Comparison of ENCODE assay signal across 9 mouse cellular contexts in the genomic region with DNA sequence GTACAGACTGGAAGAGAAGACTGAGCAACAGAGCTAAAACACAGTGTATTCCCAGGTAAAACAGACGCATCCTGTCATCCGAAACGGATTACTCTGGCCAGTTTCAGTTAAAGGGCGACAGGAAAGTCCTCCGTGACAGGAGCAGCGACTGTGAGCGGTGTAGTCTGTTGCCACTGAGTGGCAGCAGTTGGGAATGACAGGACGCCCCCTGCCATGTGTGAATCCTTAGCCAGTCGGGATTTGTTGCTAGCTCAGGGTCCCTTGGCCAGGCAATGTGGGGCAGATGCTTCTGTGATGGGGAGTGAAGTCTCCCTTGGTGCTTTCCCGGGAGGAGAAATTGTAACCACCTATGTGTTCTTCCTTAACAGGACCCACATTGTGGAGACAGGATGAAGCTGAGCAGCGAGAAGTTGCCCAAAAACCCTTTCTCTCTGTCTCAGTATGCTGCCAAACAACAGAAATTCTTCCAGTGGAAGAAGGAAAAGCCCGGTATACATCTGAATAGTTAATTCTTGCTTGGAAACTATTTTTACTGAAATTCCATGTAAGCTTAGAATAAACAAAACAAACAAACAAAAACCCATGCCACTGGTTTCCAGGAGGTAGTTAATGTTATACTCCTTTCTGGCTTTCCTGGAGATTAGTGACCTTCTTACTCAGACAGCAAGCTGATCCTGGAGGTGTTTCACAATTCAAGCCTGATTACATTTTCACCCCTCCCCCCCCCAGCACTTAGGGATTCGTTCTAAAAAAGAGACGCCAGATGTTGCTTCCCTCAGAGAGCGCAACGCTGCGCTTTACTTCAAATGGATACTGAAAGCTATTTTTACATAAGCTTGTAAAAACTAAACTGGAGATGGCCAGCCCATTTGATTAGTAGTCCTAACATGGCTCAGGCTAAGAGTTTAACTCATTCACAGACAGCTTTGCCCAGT. TPM values are rescaled to one million over a fixed set of nuclear protein-coding genes. Genes with fewer than 3 reads are reported as not detected.
DNase-seq lines count a peak whose midpoint lies in the region; ATAC-seq lines count a peak whose summit lies in the region.
"Had no signal": no experiment of that assay in that cellular context is flagged by ENCODE, and none has a peak within 500 bp of the region (broad histone marks: within the 10 kb centered on the region; RNA-seq: fewer than 3 reads in every experiment).

No protein-coding gene starts in this region.

- peak overlapping the region; percentile 11 to 33; a peak in 3 of 4 replicates for H3K4me3 ChIP-seq in heart, embryonic 14.5 days (ENCODE audit: control insufficient read depth in 1 of 2, insufficient read depth in 1 of 2, low read depth in 1 of 2, low read length in 2 of 2)
- H3K4me3 ChIP-seq in stomach, embryonic 14.5 days (ENCODE audit: low read depth, low read length) = no peak overlapping the region
- H3K4me3 ChIP-seq: erythroblast, embryonic 14.5 days had no signal

- WGBS in heart, embryonic 14.5 days = 6% methylated on average over 17 of the region's 17 CpGs
- WGBS in stomach, embryonic 14.5 days = 13% methylated on average over 17 of the region's 17 CpGs

- H3K9ac ChIP-seq in heart, embryonic 14.5 days (ENCODE audit: low read length) = peak overlapping the region; percentile 59
- H3K9ac ChIP-seq in stomach, embryonic 14.5 days (replicated peaks; ENCODE audit: low read depth, low read length) = 0 out of 2 replicates have a peak overlapping the region, but pooled peaks have one; percentile 14

- ATAC-seq in heart, embryonic 14.5 days (ENCODE audit: insufficient number of reproducible peaks, insufficient read depth, low FRiP score, low read depth) = peak; percentile 50; the same call in 1 of the 2 replicates
- ATAC-seq in stomach, embryonic 14.5 days (ENCODE audit: insufficient number of reproducible peaks, insufficient read depth, low FRiP score, low read depth) = no peak

- H3K9me3 ChIP-seq in heart, embryonic 14.5 days (ENCODE audit: control insufficient read depth, low read length) = no peaks in the 10 kb centered on the region
- H3K9me3 ChIP-seq in stomach, embryonic 14.5 days (ENCODE audit: control insufficient read depth, low read depth, low read length) = no peaks in the 10 kb centered on the region

- no peaks in the 10 kb centered on the region for H3K27me3 ChIP-seq in heart, embryonic 14.5 days (ENCODE audit: control insufficient read depth, insufficient read depth, low read length)
- no peaks in the 10 kb centered on the region for H3K27me3 ChIP-seq in stomach, embryonic 14.5 days (ENCODE audit: control insufficient read depth, insufficient read depth, low read length)

- H3K36me3 ChIP-seq in heart, embryonic 14.5 days (ENCODE audit: control insufficient read depth, insufficient read depth, low read length) = no peaks in the 10 kb centered on the region
- H3K36me3 ChIP-seq in stomach, embryonic 14.5 days (ENCODE audit: control insufficient read depth, insufficient read depth, low read length) = no peaks in the 10 kb centered on the region

- peak overlapping the region; percentile 65 to 83 for H3K27ac ChIP-seq in heart, embryonic 14.5 days (replicated peaks in 1 of 2; ENCODE audit: control insufficient read depth in 1 of 2, insufficient read depth in 1 of 2, low read depth in 2 of 2, low read length in 2 of 2)
- no peak overlapping the region for H3K27ac ChIP-seq in stomach, embryonic 14.5 days (ENCODE audit: low read length)

- peak overlapping the region; percentile 72 for H3K4me2 ChIP-seq in heart, embryonic 14.5 days (ENCODE audit: low read length)
- peak overlapping the region; percentile 30 for H3K4me2 ChIP-seq in stomach, embryonic 14.5 days (replicated peaks; ENCODE audit: low read depth, low read length)

- H3K4me1 ChIP-seq in heart, embryonic 14.5 days (ENCODE audit: control insufficient read depth in 2 of 2, insufficient read depth in 2 of 2, low read length in 2 of 2) = peaks cover 2 to 14% of the 10 kb centered on the region in 2 experiments; a peak in 3 of 4 replicates
- H3K4me1 ChIP-seq in stomach, embryonic 14.5 days (ENCODE audit: control insufficient read depth, insufficient read depth, low read length) = 0 out of 2 replicates have a peak, but pooled peaks cover 7% of the 10 kb centered on the region

- DNase-seq in adrenal gland, postnatal 14 days = peak; percentile 26
- no peak for DNase-seq in adrenal gland, adult 2 months
- DNase-seq in cerebellum, postnatal 36 days = peak; percentile 24 to 27
- DNase-seq in kidney, postnatal 10 days = peak; percentile 45
- DNase-seq in lung, postnatal 10 days = peak; percentile 61
- no peak for DNase-seq in B cell, adult 2 months

RNA-seq across cellular contexts. Expression of a gene that starts 5.5 kb away (rescaled TPM):
- total RNA-seq in adrenal gland, postnatal 14 days (2021) = 3.5 and 4.8 TPM in 2 replicates
- total RNA-seq in adrenal gland, adult 2 months (2021) = 1 to 10 TPM in 1 of 2 experiments, not detected in 1; 2.0 TPM
- 0.19 and 0.98 TPM in 2 replicates for polyA plus RNA-seq in adrenal gland, adult 2 months (2012; rRNA removed)
- 13.4 and 17.7 TPM in 2 replicates for polyA plus RNA-seq in heart, embryonic 14.5 days (2014; fragmentation: Nextera tagmentation; extraction: Ambion mirVana)
- polyA plus RNA-seq in stomach, embryonic 14.5 days (2014; fragmentation: Nextera tagmentation; extraction: Ambion mirVana) = 24.2 and 26.2 TPM in 2 replicates

RNA-seq across cellular contexts. Expression of a gene that starts 11.9 kb away (rescaled TPM):
- 0.26 TPM in 2 replicates for total RNA-seq in adrenal gland, postnatal 14 days (2021)
- under 1 TPM; 0.35 to 0.41 TPM for total RNA-seq in adrenal gland, adult 2 months (2021)
- not detected in 2 replicates for polyA plus RNA-seq in adrenal gland, adult 2 months (2012; rRNA removed)
- polyA plus RNA-seq in heart, embryonic 14.5 days (2014; fragmentation: Nextera tagmentation; extraction: Ambion mirVana) = 1.1 and 1.3 TPM in 2 replicates
- 0.67 and 0.71 TPM in 2 replicates for polyA plus RNA-seq in stomach, embryonic 14.5 days (2014; fragmentation: Nextera tagmentation; extraction: Ambion mirVana)
- polyA plus RNA-seq: erythroblast, embryonic 14.5 days had no signal

RNA-seq across cellular contexts. Expression of a gene that starts 35.7 kb away (rescaled TPM):
- 49.5 and 52.1 TPM in 2 replicates for total RNA-seq in adrenal gland, postnatal 14 days (2021)
- total RNA-seq in adrenal gland, adult 2 months (2021) = 10 to 100 TPM; 56.5 to 56.6 TPM
- 3.2 and 6.2 TPM in 2 replicates for polyA plus RNA-seq in adrenal gland, adult 2 months (2012; rRNA removed)
- polyA plus RNA-seq in heart, embryonic 14.5 days (2014; fragmentation: Nextera tagmentation; extraction: Ambion mirVana) = 52.9 and 57.1 TPM in 2 replicates
- 85.6 and 87.2 TPM in 2 replicates for polyA plus RNA-seq in stomach, embryonic 14.5 days (2014; fragmentation: Nextera tagmentation; extraction: Ambion mirVana)

RNA-seq across cellular contexts. Expression of a gene that starts 36.0 kb away (rescaled TPM):
- 1.1 and 1.2 TPM in 2 replicates for total RNA-seq in adrenal gland, postnatal 14 days (2021)
- 1 to 10 TPM; 1.7 to 3.0 TPM for total RNA-seq in adrenal gland, adult 2 months (2021)
- polyA plus RNA-seq in adrenal gland, adult 2 months (2012; rRNA removed) = 0.57 and 0.60 TPM in 2 replicates
- 2.4 and 2.8 TPM in 2 replicates for polyA plus RNA-seq in heart, embryonic 14.5 days (2014; fragmentation: Nextera tagmentation; extraction: Ambion mirVana)
- 4.6 and 5.7 TPM in 2 replicates for polyA plus RNA-seq in stomach, embryonic 14.5 days (2014; fragmentation: Nextera tagmentation; extraction: Ambion mirVana)
- polyA plus RNA-seq: erythroblast, embryonic 14.5 days had no signal

Comparison
In these comparisons a context has a peak if more than half of its experiments do, and no peak if none do; other contexts are left out.
1. DNase-seq: peak in adrenal gland, postnatal 14 days (single experiment), cerebellum, postnatal 36 days (2 of 2), kidney, postnatal 10 days (single experiment) and lung, postnatal 10 days (single experiment); none in adrenal gland, adult 2 months (single experiment) and B cell, adult 2 months (0 of 2).